Mouse (Mus musculus) embryonic facial prominence, embryonic 12.5 days (tissue): Measurements from ENCODE around the gene Gnai3. TPM values are rescaled to one million over a fixed set of nuclear protein-coding genes. Genes with fewer than 3 reads are reported as not detected.

Source experiments
- ATAC-seq: fragments of 200-750 bp; cut with Nextera tagmentation; 2 replicates; pipeline ENCODE4 v1.8.0; 2017; ENCODE audit not compliant: insufficient number of reproducible peaks, insufficient read depth, low FRiP score, low TSS enrichment
- H3K27ac ChIP-seq: fragments of 300-500 bp; sonication (generic); 2 replicates; pipeline ENCODE4 v1.5.1; 2016; ENCODE audit warnings: mild to moderate bottlenecking
- H3K27me3 ChIP-seq: fragments of 300-500 bp; sonication (generic); 2 replicates; pipeline ENCODE4 v1.6.1; 2016; ENCODE audit warnings: mild to moderate bottlenecking, moderate library complexity
- H3K36me3 ChIP-seq: fragments of 300-500 bp; sonication (generic); 2 replicates; pipeline ENCODE4 v1.6.1; 2016; ENCODE audit warnings: mild to moderate bottlenecking
- H3K4me1 ChIP-seq: fragments of 300-500 bp; sonication (generic); 2 replicates; pipeline ENCODE4 v1.6.1; 2016
- H3K4me2 ChIP-seq: fragments of 300-500 bp; sonication (generic); replicated peaks from 2 replicates; pipeline ENCODE4 v1.6.1; 2016; ENCODE audit warnings: mild to moderate bottlenecking, moderate library complexity
- H3K4me3 ChIP-seq: fragments of 300-500 bp; sonication (generic); 2 replicates; pipeline ENCODE4 v1.5.1; 2016; ENCODE audit warnings: mild to moderate bottlenecking
- H3K9ac ChIP-seq: fragments of 300-500 bp; sonication (generic); 2 replicates; pipeline ENCODE4 v1.6.1; 2016; ENCODE audit warnings: mild to moderate bottlenecking, moderate library complexity
- H3K9me3 ChIP-seq: fragments of 300-500 bp; sonication (generic); 2 replicates; pipeline ENCODE4 v1.6.1; 2016; ENCODE audit warnings: mild to moderate bottlenecking, moderate library complexity
- WGBS: fragments of 180-500 bp; shearing (Covaris S2); methylation state at CpG from one replicate; pipeline ENCODE4 v1.1.7; 2016; 5-methylcytosine and 5-hydroxymethylcytosine counted together
- polyA plus RNA-seq: library from polyadenylated mRNA; unstranded; fragments of >200 nt; fragmentation: Nextera tagmentation; extraction: Ambion mirVana; gene quantifications from 2 replicates; pipeline ENCODE4 v1.2.1, GENCODE M21; 2016

Gnai3 gene
- polyA plus RNA-seq, 1 experiment from 2014 or later = 207 TPM

- 68% methylated on average over 7 of the region's 7 CpGs for WGBS
- Histone ChIP-seq H3K27ac (no peak overlapping the region), H3K9me3 (no peaks in the 10 kb centered on the region)
These were observed 33.1 kb upstream of the Gnai3 start for GRCm38 (mm10) chr3:108178756-108179715.

DNA sequence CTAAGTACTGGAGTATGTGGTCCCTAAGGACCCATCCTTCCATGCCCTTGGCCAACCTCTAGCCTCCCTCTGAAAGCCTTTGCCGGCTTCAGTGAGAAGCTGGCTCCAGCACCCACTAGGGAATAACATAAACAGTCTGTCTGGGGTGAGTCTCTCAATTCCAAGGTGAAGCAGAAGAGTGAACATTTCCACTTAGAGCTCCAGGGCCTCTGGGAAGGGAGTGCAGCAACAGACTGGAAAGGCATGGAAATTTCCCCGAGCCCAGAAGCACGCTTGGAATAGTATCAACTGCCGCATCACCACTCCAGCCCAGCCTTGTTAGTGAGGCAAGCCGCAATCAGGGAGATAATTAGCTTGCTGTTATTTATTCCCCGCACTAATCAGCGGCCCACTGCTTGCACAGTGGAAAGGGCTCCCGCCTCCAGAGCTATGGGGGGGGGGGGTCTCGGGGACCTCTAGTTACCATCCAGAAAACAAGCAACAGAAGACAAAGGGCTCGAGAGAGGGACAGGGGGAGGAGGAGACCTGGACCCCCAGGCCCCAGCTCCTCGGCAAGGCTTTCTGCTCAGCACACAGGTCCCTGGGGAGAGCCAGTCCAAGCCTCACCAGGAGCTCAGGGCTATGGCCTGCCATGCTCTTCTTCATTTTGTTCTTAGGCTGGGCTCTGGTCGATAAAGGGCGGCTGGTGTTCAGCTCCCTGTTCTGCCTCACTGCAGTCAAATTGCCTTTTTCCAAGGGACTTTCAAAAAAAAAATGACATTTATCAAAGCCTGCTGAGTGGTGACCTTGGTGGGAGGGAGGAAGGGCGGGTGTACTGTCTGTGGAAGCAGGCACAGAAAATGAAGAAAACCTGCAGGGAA, 29.0 kb upstream of the Gnai3 start:
- ATAC-seq = peak; percentile 81; the same call in 1 of the 2 replicates
- no peaks in the 10 kb centered on the region for H3K9me3 ChIP-seq
- WGBS = 20% methylated on average over 14 of the region's 14 CpGs
- H3K4me3 ChIP-seq = no peak overlapping the region
- peaks cover 10% of the 10 kb centered on the region for H3K4me1 ChIP-seq
- peak overlapping the region; percentile 22; the same call in 1 of the 2 replicates for H3K4me2 ChIP-seq
- no peaks in the 10 kb centered on the region for H3K36me3 ChIP-seq
- no peaks in the 10 kb centered on the region for H3K27me3 ChIP-seq
- H3K9ac ChIP-seq = no peak overlapping the region
- H3K27ac ChIP-seq = peak overlapping the region; percentile 33; the same call in 1 of the 2 replicates

More at GRCm38 (mm10) chr3:108178756-108179715, 33.1 kb upstream of the Gnai3 start:
- no peak overlapping the region for H3K4me3 ChIP-seq
- peaks cover 10% of the 10 kb centered on the region for H3K4me1 ChIP-seq
- no peaks in the 10 kb centered on the region for H3K36me3 ChIP-seq
- H3K27me3 ChIP-seq = no peaks in the 10 kb centered on the region
- H3K9ac ChIP-seq = no peak overlapping the region
- H3K4me2 ChIP-seq = no peak overlapping the region
- 0 out of 2 replicates have a peak, but pooled peaks have one; percentile 35 for ATAC-seq

GRCm38 (mm10) chr3:108169199-108169598, 23.3 kb upstream of the Gnai3 start:
- Histone ChIP-seq H3K4me2 (no peak overlapping the region), H3K4me3 (no peak overlapping the region), H3K9ac (no peak overlapping the region), H3K27ac (no peak overlapping the region), H3K36me3 (no peaks in the 10 kb centered on the region), H3K27me3 (no peaks in the 10 kb centered on the region), H3K4me1 (peaks cover 41% of the 10 kb centered on the region), H3K9me3 (no peaks in the 10 kb centered on the region)
- WGBS = 44% methylated on average over 3 of the region's 3 CpGs
- ATAC-seq = no peak

DNA sequence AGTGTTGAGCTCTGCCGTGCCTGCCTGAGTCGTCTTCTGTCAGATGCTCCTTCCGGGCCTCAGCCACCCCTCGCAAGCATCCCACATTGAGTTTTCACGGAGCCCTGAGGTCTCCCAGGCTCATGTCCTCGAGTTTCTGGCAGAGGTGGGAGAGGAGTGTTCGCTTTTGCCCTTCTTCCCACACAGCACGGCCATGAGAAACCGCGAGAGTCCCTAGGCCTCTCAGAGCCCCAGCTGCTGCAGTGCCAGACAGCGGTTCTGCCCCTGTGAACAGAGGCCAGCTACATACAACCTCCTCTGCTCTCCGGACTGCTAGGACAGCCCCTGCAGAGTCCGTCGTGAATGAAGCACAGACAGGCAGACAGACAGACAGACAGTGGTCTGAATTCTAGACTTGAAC, 21.6 kb upstream of the Gnai3 start:
- H3K4me2 ChIP-seq = 0 out of 2 replicates have a peak overlapping the region, but pooled peaks have one; percentile 9
- no peak overlapping the region for H3K4me3 ChIP-seq
- H3K4me1 ChIP-seq = peaks cover 41% of the 10 kb centered on the region
- H3K9me3 ChIP-seq = no peaks in the 10 kb centered on the region
- no peaks in the 10 kb centered on the region for H3K36me3 ChIP-seq
- H3K27me3 ChIP-seq = 0 out of 2 replicates have a peak, but pooled peaks cover 5% of the 10 kb centered on the region
- no peak for ATAC-seq
- H3K27ac ChIP-seq = peak overlapping the region; percentile 74
- 33% methylated on average over 14 of the region's 14 CpGs for WGBS
- H3K9ac ChIP-seq = no peak overlapping the region

DNA sequence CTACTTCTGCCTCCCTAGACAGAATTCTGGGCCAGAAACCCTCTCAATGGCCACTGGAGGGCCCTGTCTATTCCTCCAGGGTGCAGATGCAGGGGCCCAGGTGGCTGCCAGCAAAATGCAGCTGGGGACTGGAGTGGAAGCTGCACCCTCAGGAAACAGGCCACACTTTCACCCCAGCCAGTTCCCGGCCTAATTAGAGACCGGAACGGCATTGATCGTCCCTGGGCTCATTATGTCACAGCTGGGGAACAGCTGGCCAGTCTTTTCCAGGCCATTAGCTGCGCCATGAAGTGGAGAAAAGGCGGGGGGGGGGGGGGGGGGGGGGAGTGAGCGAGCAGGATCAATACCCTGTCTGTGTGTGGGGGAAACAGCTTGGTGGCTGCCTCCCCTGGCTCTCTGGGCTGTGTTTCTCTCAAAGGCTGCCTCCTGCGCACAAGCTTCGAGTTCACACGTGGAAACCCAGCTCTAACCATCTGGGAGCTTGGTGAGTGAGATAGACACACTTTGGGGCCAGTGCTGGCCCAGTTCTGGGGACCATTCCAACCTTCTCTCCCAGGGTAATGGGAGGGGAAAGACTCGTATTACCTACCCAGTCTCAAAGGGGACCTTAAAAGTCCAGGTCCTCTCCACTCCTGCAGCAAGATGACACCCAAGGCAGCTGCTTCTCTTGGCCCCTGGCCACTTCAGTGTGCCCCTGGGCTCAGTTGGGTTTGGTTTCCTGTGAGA, 20.7 kb upstream of the Gnai3 start:
- H3K4me3 ChIP-seq = no peak overlapping the region
- H3K9ac ChIP-seq = no peak overlapping the region; the same call in none of the 2 replicates
- H3K36me3 ChIP-seq = no peaks in the 10 kb centered on the region
- H3K4me2 ChIP-seq = 0 out of 2 replicates have a peak overlapping the region, but pooled peaks have one; percentile 9
- H3K27me3 ChIP-seq = 0 out of 2 replicates have a peak, but pooled peaks cover 5% of the 10 kb centered on the region
- 3% methylated on average over 8 of the region's 11 CpGs for WGBS
- peak overlapping the region; percentile 74 for H3K27ac ChIP-seq
- H3K9me3 ChIP-seq = no peaks in the 10 kb centered on the region
- peaks cover 41% of the 10 kb centered on the region for H3K4me1 ChIP-seq
- ATAC-seq = 0 out of 2 replicates have a peak, but pooled peaks have one; percentile 42

DNA sequence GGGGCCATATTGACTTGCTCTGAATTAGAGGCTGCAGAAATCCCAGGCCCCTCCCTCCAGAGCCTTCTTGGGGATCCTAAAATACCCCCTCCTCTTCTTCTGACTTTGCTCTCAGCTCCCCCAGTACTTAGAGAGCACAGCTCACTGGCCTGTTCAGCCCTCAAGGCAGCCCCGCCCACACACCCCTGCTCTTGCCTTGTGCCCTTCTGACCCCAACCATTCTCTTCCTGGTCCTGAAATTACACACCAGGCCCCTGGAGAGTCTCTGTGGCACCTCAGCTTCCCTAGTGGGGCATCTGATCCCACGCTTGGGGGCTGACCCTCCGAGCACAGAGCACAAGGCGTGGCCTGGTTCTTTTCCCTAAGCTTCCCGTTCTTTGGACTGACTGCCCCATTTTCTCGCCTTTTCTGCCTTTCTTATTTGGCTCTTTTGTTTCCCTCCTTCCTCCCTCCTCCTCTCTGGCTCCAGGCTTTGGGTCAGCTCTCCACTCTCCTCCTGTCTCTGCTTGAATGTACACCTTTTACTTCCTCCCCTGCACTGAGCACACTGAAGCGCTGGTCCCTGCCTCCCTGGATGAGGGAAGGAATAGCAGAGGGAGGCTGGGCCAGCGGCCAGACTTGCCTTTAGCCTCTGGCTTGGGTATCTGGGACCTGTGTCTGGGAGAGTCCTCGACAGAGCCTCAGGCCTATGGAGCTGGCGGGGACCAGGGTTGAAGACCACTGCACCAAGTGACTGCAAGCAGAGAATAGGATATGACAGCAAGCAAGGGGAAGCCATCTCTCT, 19.8 kb upstream of the Gnai3 start:
- Histone ChIP-seq H3K27ac (peak overlapping the region; percentile 74), H3K9me3 (no peaks in the 10 kb centered on the region), H3K4me1 (peaks cover 41% of the 10 kb centered on the region), H3K4me2 (peak overlapping the region; percentile 44; the same call in 1 of the 2 replicates), H3K4me3 (no peak overlapping the region), H3K36me3 (no peaks in the 10 kb centered on the region), H3K9ac (peak overlapping the region; percentile 7; the same call in 1 of the 2 replicates), H3K27me3 (0 out of 2 replicates have a peak, but pooled peaks cover 5% of the 10 kb centered on the region)
- no peak for ATAC-seq
- 12% methylated on average over 10 of the region's 10 CpGs for WGBS

DNA sequence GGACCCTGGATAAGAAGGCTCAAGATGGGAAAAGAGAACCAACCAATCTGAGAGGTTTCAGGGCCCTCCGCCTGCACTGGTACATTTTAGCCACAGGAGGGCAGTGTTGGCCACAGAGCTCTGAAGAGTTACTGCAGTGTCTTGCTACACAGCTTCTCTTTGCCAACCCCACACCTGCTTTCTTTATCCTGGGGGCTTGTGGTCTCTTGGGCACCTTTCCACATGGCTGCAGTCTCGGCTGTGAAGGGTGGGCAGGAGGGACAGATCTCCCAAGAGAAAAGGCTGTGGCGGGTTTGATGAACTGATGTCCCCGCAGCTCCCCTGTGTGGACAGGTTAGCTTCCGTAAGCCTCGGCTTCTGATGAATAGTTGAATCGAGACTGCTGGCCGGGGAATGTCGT, 18.9 kb upstream of the Gnai3 start:
- Histone ChIP-seq H3K27ac (no peak overlapping the region), H3K4me1 (peaks cover 41% of the 10 kb centered on the region), H3K4me3 (no peak overlapping the region), H3K9me3 (no peaks in the 10 kb centered on the region), H3K27me3 (0 out of 2 replicates have a peak, but pooled peaks cover 5% of the 10 kb centered on the region), H3K4me2 (peak overlapping the region; percentile 44), H3K9ac (no peak overlapping the region), H3K36me3 (no peaks in the 10 kb centered on the region)
- no peak for ATAC-seq
- WGBS = 15% methylated on average over 9 of the region's 9 CpGs

GRCm38 (mm10) chr3:108164091-108164490, 18.1 kb upstream of the Gnai3 start:
- Histone ChIP-seq H3K9ac (no peak overlapping the region), H3K9me3 (no peaks in the 10 kb centered on the region), H3K4me2 (no peak overlapping the region), H3K4me3 (no peak overlapping the region), H3K27ac (no peak overlapping the region), H3K36me3 (no peaks in the 10 kb centered on the region), H3K4me1 (peaks cover 38% of the 10 kb centered on the region), H3K27me3 (0 out of 2 replicates have a peak, but pooled peaks cover 5% of the 10 kb centered on the region)
- WGBS = 70% methylated on average over 5 of the region's 5 CpGs
- no peak for ATAC-seq

DNA sequence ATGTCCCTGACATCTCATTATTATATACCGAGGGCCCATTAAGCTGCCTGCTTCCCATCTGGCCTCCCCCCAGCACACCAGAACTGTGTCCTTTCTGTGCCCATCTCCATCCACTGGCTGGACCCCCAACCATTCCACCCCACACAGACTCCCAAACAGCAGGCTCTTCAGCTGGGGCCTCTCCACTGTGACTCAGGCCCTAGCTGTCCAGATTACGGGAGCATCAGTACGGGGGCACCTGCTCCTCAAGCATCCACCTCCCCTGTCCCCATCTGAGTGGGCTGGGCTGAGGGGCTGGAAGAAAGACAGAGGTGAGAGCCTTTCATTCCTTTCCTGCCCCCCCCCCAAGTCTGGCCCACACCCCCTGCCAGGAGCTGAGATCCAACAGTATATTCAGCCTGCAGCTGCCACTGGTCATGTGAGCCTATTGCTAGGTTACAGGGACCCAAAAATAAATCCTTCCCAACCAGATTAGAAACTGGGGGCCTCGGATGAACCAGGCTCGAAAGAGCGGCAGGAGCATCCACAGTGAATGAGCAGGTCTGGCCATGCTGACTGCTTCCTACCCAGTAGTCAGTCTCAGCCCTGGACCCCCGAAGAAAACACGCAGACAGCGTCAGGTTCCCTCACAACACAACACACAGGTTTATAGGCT, 12.6 kb upstream of the Gnai3 start:
- H3K4me3 ChIP-seq = no peak overlapping the region
- WGBS = 67% methylated on average over 9 of the region's 9 CpGs
- H3K9ac ChIP-seq = no peak overlapping the region
- ATAC-seq = no peak
- H3K4me2 ChIP-seq = no peak overlapping the region
- H3K9me3 ChIP-seq = no peaks in the 10 kb centered on the region
- no peak overlapping the region for H3K27ac ChIP-seq
- H3K4me1 ChIP-seq = 0 out of 2 replicates have a peak, but pooled peaks cover 3% of the 10 kb centered on the region
- H3K36me3 ChIP-seq = no peaks in the 10 kb centered on the region
- 0 out of 2 replicates have a peak, but pooled peaks cover 5% of the 10 kb centered on the region for H3K27me3 ChIP-seq

DNA sequence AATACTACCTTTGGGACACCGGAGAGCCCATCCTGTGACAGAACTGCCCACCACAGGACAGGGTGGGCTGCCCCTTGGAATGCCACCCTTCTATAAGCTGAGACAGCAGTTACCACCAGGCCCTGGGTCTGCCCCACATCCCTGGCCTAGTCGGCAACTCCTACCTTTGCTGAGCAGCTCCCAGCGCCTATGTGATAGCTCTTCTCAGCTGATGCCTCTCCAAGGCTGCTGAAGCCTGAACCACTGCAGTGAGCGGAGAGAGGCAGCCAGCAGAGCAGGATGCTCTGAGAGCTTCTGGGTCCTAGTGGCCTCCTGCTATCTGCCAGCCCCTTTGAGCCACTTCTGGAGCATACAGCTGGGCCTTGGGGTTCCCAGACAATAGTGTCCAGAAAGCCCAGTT, 8.7 kb upstream of the Gnai3 start, which contains the start of gene Gpr61:
Gene Gpr61 (minus strand): TSS at position 227 of the 400 bp plus-strand sequence.
- Histone ChIP-seq H3K9ac (no peak within 1 kb of the TSS), H3K27me3 (no peaks in the 10 kb centered on the region), H3K36me3 (no peaks in the 10 kb centered on the region), H3K4me2 (no peak within 1 kb of the TSS), H3K4me3 (no peak within 1 kb of the TSS), H3K4me1 (0 out of 2 replicates have a peak, but pooled peaks cover 3% of the 10 kb centered on the region), H3K27ac (no peak within 1 kb of the TSS), H3K9me3 (no peaks in the 10 kb centered on the region)
- 47% methylated on average over 4 of the region's 4 CpGs for WGBS
- no peak for ATAC-seq
